Mouse (Mus musculus) embryonic facial prominence, embryonic 11.5 days (tissue): ENCODE data around the gene Rassf5. TPM values are rescaled to one million over a fixed set of nuclear protein-coding genes. Genes with fewer than 3 reads are reported as not detected.
A peak's percentile ranks its signal among the peaks of the same experiment; 100 is the strongest.
"Not testable (repeated sequence)": the region's sequence is repeated elsewhere in the genome, so short reads cannot be mapped to it uniquely, and the experiment has no call there.

Source experiments
- ATAC-seq: fragments of 200-750 bp; cut with Nextera tagmentation; replicated peaks from 2 replicates; pipeline ENCODE4 v1.8.0; 2017; ENCODE audit warnings: low read depth; ENCODE audit not compliant: insufficient number of reproducible peaks, low FRiP score, low TSS enrichment
- DNase-seq: peaks from one replicate; pipeline ENCODE4 v3.0.0-alpha.2; 2015; ENCODE audit warnings: low spot score
- H3K27ac ChIP-seq: fragments of 300-500 bp; sonication (generic); replicated peaks from 2 replicates; pipeline ENCODE4 v1.5.1; 2014; ENCODE audit warnings: mild to moderate bottlenecking, low read depth, low read length, control low read depth
- H3K27me3 ChIP-seq: fragments of 300-500 bp; sonication (generic); 2 replicates; pipeline ENCODE4 v1.6.1; 2014; ENCODE audit warnings: mild to moderate bottlenecking, low read length, moderate library complexity, mixed read lengths; ENCODE audit not compliant: control insufficient read depth, insufficient read depth
- H3K36me3 ChIP-seq: fragments of 300-500 bp; sonication (generic); replicated peaks from 2 replicates; pipeline ENCODE4 v1.6.1; 2014; ENCODE audit warnings: low read depth, mild to moderate bottlenecking, low read length, moderate library complexity, mixed read lengths; ENCODE audit not compliant: control insufficient read depth, insufficient read depth
- H3K4me1 ChIP-seq: fragments of 300-500 bp; sonication (generic); 2 replicates; pipeline ENCODE4 v1.6.1; 2014; ENCODE audit warnings: low read length, mixed read lengths; ENCODE audit not compliant: control insufficient read depth, insufficient read depth
- H3K4me2 ChIP-seq: fragments of 300-500 bp; sonication (generic); 2 replicates; pipeline ENCODE4 v1.6.1; 2014; ENCODE audit warnings: low read depth, mild to moderate bottlenecking, control low read depth, low read length, moderate library complexity
- H3K4me3 ChIP-seq: fragments of 300-500 bp; sonication (generic); 2 replicates; pipeline ENCODE4 v1.5.1; 2014; ENCODE audit warnings: low read depth, low read length, control low read depth
- H3K9ac ChIP-seq: fragments of 300-500 bp; sonication (generic); replicated peaks from 2 replicates; pipeline ENCODE4 v1.6.1; 2014; ENCODE audit warnings: mild to moderate bottlenecking, control low read depth, low read length
- H3K9me3 ChIP-seq: fragments of 300-500 bp; sonication (generic); replicated peaks from 2 replicates; pipeline ENCODE4 v1.6.1; 2016; ENCODE audit warnings: mild to moderate bottlenecking, low read length, inconsistent platforms, mixed read lengths; ENCODE audit not compliant: control insufficient read depth
- WGBS: fragments of 180-500 bp; shearing (Covaris S2); extraction: QIAGEN DNeasy Blood & Tissue Kit; methylation state at CpG from one replicate; pipeline ENCODE4 v1.1.7; 2014; 5-methylcytosine and 5-hydroxymethylcytosine counted together
- polyA plus RNA-seq: library from polyadenylated mRNA; unstranded; fragments of >200 nt; fragmentation: Nextera tagmentation; extraction: Ambion mirVana; gene quantifications from 2 replicates; pipeline ENCODE4 v1.2.1, GENCODE M21; 2014

The Rassf5 gene
- polyA plus RNA-seq, 1 experiment from 2014 or later = 1.1 TPM

GRCm38 (mm10) chr1:131173001-131173400 lies 72.1 kb downstream of the Rassf5 start:
- Histone ChIP-seq H3K4me3 (no peak overlapping the region), H3K4me2 (no peak overlapping the region), H3K27me3 (no peaks in the 10 kb centered on the region), H3K36me3 (peaks cover 15% of the 10 kb centered on the region), H3K27ac (no peak overlapping the region), H3K9ac (no peak overlapping the region), H3K4me1 (no peaks in the 10 kb centered on the region), H3K9me3 (no peaks in the 10 kb centered on the region)
- DNase-seq (no peak), ATAC-seq (no peak)
- WGBS = 83% methylated on average over 7 of the region's 7 CpGs

GRCm38 (mm10) chr1:131167612-131168011 lies 77.4 kb downstream of the Rassf5 start:
- H3K9me3 ChIP-seq = no peaks in the 10 kb centered on the region
- no peak overlapping the region for H3K9ac ChIP-seq
- no peaks in the 10 kb centered on the region for H3K4me1 ChIP-seq
- no peaks in the 10 kb centered on the region for H3K27me3 ChIP-seq
- ATAC-seq (no peak), DNase-seq (no peak)
- H3K27ac ChIP-seq = no peak overlapping the region
- peaks cover 20% of the 10 kb centered on the region for H3K36me3 ChIP-seq
- H3K4me3 ChIP-seq = no peak overlapping the region
- no peak overlapping the region for H3K4me2 ChIP-seq
- 95% methylated on average over 10 of the region's 10 CpGs for WGBS

- no peak for ATAC-seq
- H3K27me3 ChIP-seq = no peaks in the 10 kb centered on the region
- DNase-seq = no peak
- H3K4me3 ChIP-seq = no peak overlapping the region
- no peak overlapping the region for H3K4me2 ChIP-seq
- no peaks in the 10 kb centered on the region for H3K4me1 ChIP-seq
- no peaks in the 10 kb centered on the region for H3K9me3 ChIP-seq
- no peak overlapping the region for H3K27ac ChIP-seq
- H3K36me3 ChIP-seq = peaks cover 23% of the 10 kb centered on the region
- no peak overlapping the region for H3K9ac ChIP-seq
- 86% methylated on average over 6 of the region's 6 CpGs for WGBS
Measured at GRCm38 (mm10) chr1:131164427-131164826, 80.6 kb downstream of the Rassf5 start.

- H3K36me3 ChIP-seq = peaks cover 11% of the 10 kb centered on the region
- no peak for DNase-seq
- WGBS = 80% methylated on average over 11 of the region's 11 CpGs
Measured at GRCm38 (mm10) chr1:131161091-131161490, 84.0 kb downstream of the Rassf5 start.

GRCm38 (mm10) chr1:131159573-131160327 lies 85.3 kb downstream of the Rassf5 start:
- H3K27ac ChIP-seq, H3K27me3 ChIP-seq, DNase-seq, H3K4me1 ChIP-seq, H3K9me3 ChIP-seq, ATAC-seq, H3K4me3 ChIP-seq, H3K4me2 ChIP-seq, H3K36me3 ChIP-seq, H3K9ac ChIP-seq: not testable (repeated sequence)
- 94% methylated on average over 3 of the region's 3 CpGs for WGBS

More at GRCm38 (mm10) chr1:131161091-131161490, 84.0 kb downstream of the Rassf5 start:
- Histone ChIP-seq H3K4me1 (no peaks in the 10 kb centered on the region), H3K4me2 (no peak overlapping the region), H3K27ac (no peak overlapping the region), H3K4me3 (no peak overlapping the region), H3K9ac (no peak overlapping the region), H3K27me3 (no peaks in the 10 kb centered on the region), H3K9me3 (no peaks in the 10 kb centered on the region)
- ATAC-seq = no peak

- ATAC-seq = no peak
- Histone ChIP-seq H3K4me3 (no peak overlapping the region), H3K9me3 (no peaks in the 10 kb centered on the region), H3K4me1 (no peaks in the 10 kb centered on the region), H3K27ac (no peak overlapping the region), H3K36me3 (no peaks in the 10 kb centered on the region), H3K4me2 (no peak overlapping the region), H3K9ac (no peak overlapping the region), H3K27me3 (no peaks in the 10 kb centered on the region)
- peak; percentile 60 for DNase-seq
- 57% methylated on average over 2 of the region's 2 CpGs for WGBS
Measured at GRCm38 (mm10) chr1:131155456-131155855, 89.6 kb downstream of the Rassf5 start.

- WGBS = under 1% methylated on average over 27 of the region's 27 CpGs
- H3K27me3 ChIP-seq = no peaks in the 10 kb centered on the region
- H3K27ac ChIP-seq = no peak within 1 kb of the TSS
- H3K9me3 ChIP-seq = no peaks in the 10 kb centered on the region
- H3K36me3 ChIP-seq = no peaks in the 10 kb centered on the region
- DNase-seq (peak; percentile 95), ATAC-seq (peak; percentile 98)
- peak within 1 kb of the TSS; percentile 71 for H3K4me2 ChIP-seq
- H3K9ac ChIP-seq = peak within 1 kb of the TSS; percentile 74
- no peaks in the 10 kb centered on the region for H3K4me1 ChIP-seq
- peak within 1 kb of the TSS; percentile 63 for H3K4me3 ChIP-seq
Measured at GRCm38 (mm10) chr1:131153018-131153629, 91.9 kb downstream of the Rassf5 start, which contains the start of gene Eif2d. Eif2d (plus strand) TSS chr1:131153181.

GRCm38 (mm10) chr1:131149496-131149895 lies 95.6 kb downstream of the Rassf5 start:
- H3K9ac ChIP-seq = no peak overlapping the region

More at GRCm38 (mm10) chr1:131149496-131149895, 95.6 kb downstream of the Rassf5 start:
- Histone ChIP-seq H3K4me1 (no peaks in the 10 kb centered on the region), H3K4me3 (no peak overlapping the region), H3K36me3 (no peaks in the 10 kb centered on the region), H3K27ac (no peak overlapping the region), H3K4me2 (no peak overlapping the region), H3K9me3 (no peaks in the 10 kb centered on the region), H3K27me3 (no peaks in the 10 kb centered on the region)
- no peak for DNase-seq
- no peak for ATAC-seq
- WGBS = 72% methylated on average over 1 of the region's 1 CpGs
